Mouse (Mus musculus) liver, embryonic 15.5 days (tissue): ENCODE results near the gene Trim21. TPM values are rescaled to one million over a fixed set of nuclear protein-coding genes. Genes with fewer than 3 reads are reported as not detected.

ENCODE experiments used
- ATAC-seq: fragments of 200-750 bp; cut with Nextera tagmentation; 2 replicates; pipeline ENCODE4 v1.8.0; 2017; ENCODE audit warnings: moderate number of reproducible peaks, mild to moderate bottlenecking, moderate library complexity; ENCODE audit not compliant: insufficient read depth
- H3K27ac ChIP-seq: fragments of 300-500 bp; sonication (generic); replicated peaks from 2 replicates; pipeline ENCODE4 v1.5.1; 2015; ENCODE audit warnings: mild to moderate bottlenecking, inconsistent platforms
- H3K27me3 ChIP-seq: fragments of 300-500 bp; sonication (generic); 2 replicates; pipeline ENCODE4 v1.6.1; 2015; ENCODE audit warnings: mild to moderate bottlenecking, inconsistent platforms
- H3K36me3 ChIP-seq: fragments of 300-500 bp; sonication (generic); replicated peaks from 2 replicates; pipeline ENCODE4 v1.6.1; 2015; ENCODE audit warnings: moderate library complexity, mild to moderate bottlenecking, inconsistent platforms
- H3K4me1 ChIP-seq: fragments of 300-500 bp; sonication (generic); replicated peaks from 2 replicates; pipeline ENCODE4 v1.6.1; 2015; ENCODE audit warnings: inconsistent platforms
- H3K4me2 ChIP-seq: fragments of 300-500 bp; sonication (generic); 2 replicates; pipeline ENCODE4 v1.6.1; 2015; ENCODE audit warnings: moderate library complexity, mild to moderate bottlenecking, inconsistent platforms
- H3K4me3 ChIP-seq: fragments of 300-500 bp; sonication (generic); replicated peaks from 2 replicates; pipeline ENCODE4 v1.5.1; 2015; ENCODE audit warnings: mild to moderate bottlenecking, inconsistent platforms
- H3K9ac ChIP-seq: fragments of 300-500 bp; sonication (generic); 2 replicates; pipeline ENCODE4 v1.6.1; 2015; ENCODE audit warnings: moderate library complexity, mild to moderate bottlenecking, inconsistent platforms
- H3K9me3 ChIP-seq: fragments of 300-500 bp; sonication (generic); replicated peaks from 2 replicates; pipeline ENCODE4 v1.6.1; 2016; ENCODE audit warnings: inconsistent platforms
- WGBS: fragments of 180-500 bp; shearing (Covaris S2); methylation state at CpG from one replicate; pipeline ENCODE4 v1.1.7; 2015; ENCODE audit warnings: mixed read lengths; ENCODE audit not compliant: insufficient replicate concordance; 5-methylcytosine and 5-hydroxymethylcytosine counted together
- polyA plus RNA-seq: library from polyadenylated mRNA; unstranded; fragments of >200 nt; fragmentation: Nextera tagmentation; extraction: Ambion mirVana; gene quantifications from 2 replicates; pipeline ENCODE4 v1.2.1, GENCODE M21; 2015

The Trim21 gene
- polyA plus RNA-seq, result 0.44 and 0.62 TPM in 2 replicates

GRCm38 (mm10) chr7:102564999-102565997 lies at the start of gene Trim21:
Trim21 (minus strand) TSS chr7:102565486.
- WGBS, result 6% methylated on average over 10 of the region's 10 CpGs
- peak within 1 kb of the TSS; percentile 75 for H3K4me3 ChIP-seq
- peaks cover 24% of the 10 kb centered on the region for H3K36me3 ChIP-seq
- no peaks in the 10 kb centered on the region for H3K27me3 ChIP-seq
- peak within 1 kb of the TSS; percentile 83 for H3K4me2 ChIP-seq
- no peaks in the 10 kb centered on the region for H3K9me3 ChIP-seq
- peak within 1 kb of the TSS; percentile 65 for H3K27ac ChIP-seq
- H3K4me1 ChIP-seq, result peaks cover 19% of the 10 kb centered on the region
- H3K9ac ChIP-seq, result peak within 1 kb of the TSS; percentile 64
- ATAC-seq, result peak; percentile 99

GRCm38 (mm10) chr7:102597378-102598031 lies 32.2 kb upstream of the Trim21 start, which contains the start of gene Olfr552:
Olfr552 (plus strand) TSS chr7:102597770.
- Histone ChIP-seq H3K4me3 (no peak within 1 kb of the TSS), H3K4me2 (no peak within 1 kb of the TSS), H3K27me3 (no peaks in the 10 kb centered on the region), H3K4me1 (no peaks in the 10 kb centered on the region), H3K36me3 (no peaks in the 10 kb centered on the region), H3K9ac (no peak within 1 kb of the TSS), H3K9me3 (no peaks in the 10 kb centered on the region), H3K27ac (no peak within 1 kb of the TSS)
- ATAC-seq, result no peak
- 36% methylated on average over 1 of the region's 1 CpGs for WGBS

GRCm38 (mm10) chr7:102591786-102592185 lies 26.5 kb upstream of the Trim21 start, which contains the start of gene Olfr551:
Olfr551 (minus strand) TSS chr7:102591886.
- no peak for ATAC-seq
- H3K27me3 ChIP-seq, result no peaks in the 10 kb centered on the region
- H3K9ac ChIP-seq, result no peak within 1 kb of the TSS
- H3K4me3 ChIP-seq, result no peak within 1 kb of the TSS
- no peak within 1 kb of the TSS for H3K4me2 ChIP-seq
- H3K27ac ChIP-seq, result no peak within 1 kb of the TSS
- no peaks in the 10 kb centered on the region for H3K36me3 ChIP-seq
- WGBS, result 79% methylated on average over 3 of the region's 3 CpGs
- H3K9me3 ChIP-seq, result no peaks in the 10 kb centered on the region
- H3K4me1 ChIP-seq, result no peaks in the 10 kb centered on the region

- no peaks in the 10 kb centered on the region for H3K36me3 ChIP-seq
- H3K4me1 ChIP-seq, result no peaks in the 10 kb centered on the region
- H3K9ac ChIP-seq, result no peak overlapping the region
- ATAC-seq, result no peak
- H3K27me3 ChIP-seq, result no peaks in the 10 kb centered on the region
- H3K4me3 ChIP-seq, result no peak overlapping the region
- H3K27ac ChIP-seq, result no peak overlapping the region
- H3K4me2 ChIP-seq, result no peak overlapping the region
- no peaks in the 10 kb centered on the region for H3K9me3 ChIP-seq
- WGBS, result 10% methylated on average over 6 of the region's 6 CpGs
Observed at GRCm38 (mm10) chr7:102575998-102576397, 10.7 kb upstream of the Trim21 start.

GRCm38 (mm10) chr7:102573174-102573830 lies 8.0 kb upstream of the Trim21 start:
- Histone ChIP-seq H3K9me3 (no peaks in the 10 kb centered on the region), H3K27ac (no peak overlapping the region), H3K27me3 (no peaks in the 10 kb centered on the region), H3K4me3 (no peak overlapping the region), H3K36me3 (no peaks in the 10 kb centered on the region), H3K4me1 (no peaks in the 10 kb centered on the region), H3K4me2 (no peak overlapping the region), H3K9ac (no peak overlapping the region)
- ATAC-seq, result no peak
- WGBS, result 58% methylated on average over 3 of the region's 3 CpGs

- no peak within 1 kb of the TSS for H3K9ac ChIP-seq
- no peak within 1 kb of the TSS for H3K4me3 ChIP-seq
- H3K27me3 ChIP-seq, result no peaks in the 10 kb centered on the region
- no peak within 1 kb of the TSS for H3K27ac ChIP-seq
- no peaks in the 10 kb centered on the region for H3K9me3 ChIP-seq
- no peaks in the 10 kb centered on the region for H3K36me3 ChIP-seq
- no peak within 1 kb of the TSS for H3K4me2 ChIP-seq
- 75% methylated on average over 8 of the region's 8 CpGs for WGBS
- H3K4me1 ChIP-seq, result no peaks in the 10 kb centered on the region
- no peak for ATAC-seq
Observed at GRCm38 (mm10) chr7:102571142-102571541, 5.9 kb upstream of the Trim21 start, which contains the start of gene Olfr550. Olfr550 (plus strand) TSS chr7:102571442.

- Histone ChIP-seq H3K4me3 (no peak overlapping the region), H3K36me3 (peaks cover 16% of the 10 kb centered on the region), H3K4me1 (peaks cover 19% of the 10 kb centered on the region), H3K27ac (no peak overlapping the region), H3K4me2 (no peak overlapping the region), H3K9ac (no peak overlapping the region), H3K9me3 (no peaks in the 10 kb centered on the region), H3K27me3 (no peaks in the 10 kb centered on the region)
- WGBS, result 74% methylated on average over 4 of the region's 4 CpGs
- ATAC-seq, result no peak
Observed at GRCm38 (mm10) chr7:102566219-102566618, 933 bp upstream of the Trim21 start.

- H3K9me3 ChIP-seq, result no peaks in the 10 kb centered on the region
- no peak overlapping the region for H3K4me3 ChIP-seq
- H3K4me1 ChIP-seq, result no peaks in the 10 kb centered on the region
- H3K9ac ChIP-seq, result no peak overlapping the region
- H3K27ac ChIP-seq, result no peak overlapping the region
- 42% methylated on average over 3 of the region's 3 CpGs for WGBS
- H3K27me3 ChIP-seq, result no peaks in the 10 kb centered on the region
- no peak for ATAC-seq
- H3K36me3 ChIP-seq, result no peaks in the 10 kb centered on the region
- H3K4me2 ChIP-seq, result no peak overlapping the region
Observed at GRCm38 (mm10) chr7:102553279-102553678, 12.0 kb downstream of the Trim21 start.

- Histone ChIP-seq H3K27ac (no peak within 1 kb of the TSS), H3K4me1 (no peaks in the 10 kb centered on the region), H3K9me3 (no peaks in the 10 kb centered on the region), H3K4me2 (no peak within 1 kb of the TSS), H3K36me3 (no peaks in the 10 kb centered on the region), H3K4me3 (no peak within 1 kb of the TSS), H3K27me3 (no peaks in the 10 kb centered on the region), H3K9ac (no peak within 1 kb of the TSS)
- no peak for ATAC-seq
- WGBS, result 63% methylated on average over 3 of the region's 3 CpGs
Observed at GRCm38 (mm10) chr7:102549570-102549969, 15.7 kb downstream of the Trim21 start, which contains the start of gene Olfr549. Olfr549 (plus strand) TSS chr7:102549870.

GRCm38 (mm10) chr7:102541251-102541650 lies 24.0 kb downstream of the Trim21 start:
- no peak overlapping the region for H3K9ac ChIP-seq

More at GRCm38 (mm10) chr7:102541251-102541650, 24.0 kb downstream of the Trim21 start:
- H3K4me1 ChIP-seq, result no peaks in the 10 kb centered on the region
- H3K4me2 ChIP-seq, result no peak overlapping the region
- no peak overlapping the region for H3K4me3 ChIP-seq
- 27% methylated on average over 3 of the region's 3 CpGs for WGBS
- H3K9me3 ChIP-seq, result no peaks in the 10 kb centered on the region
- H3K27me3 ChIP-seq, result no peaks in the 10 kb centered on the region
- no peak overlapping the region for H3K27ac ChIP-seq
- no peak for ATAC-seq
- no peaks in the 10 kb centered on the region for H3K36me3 ChIP-seq
